Mouse (Mus musculus) embryonic facial prominence, embryonic 10.5 days (tissue): ENCODE data around the gene Man2a1. TPM values are rescaled to one million over a fixed set of nuclear protein-coding genes. Genes with fewer than 3 reads are reported as not detected.

Source experiments
- DNase-seq: peaks from one replicate; pipeline ENCODE4 v3.0.0-alpha.2; 2017; ENCODE audit warnings: low spot score
- H3K27ac ChIP-seq: fragments of 300-500 bp; sonication (generic); replicated peaks from 2 replicates; pipeline ENCODE4 v1.5.1; 2016; ENCODE audit warnings: mild to moderate bottlenecking
- H3K27me3 ChIP-seq: fragments of 300-500 bp; sonication (generic); replicated peaks from 2 replicates; pipeline ENCODE4 v1.6.1; 2016; ENCODE audit warnings: low read depth, mild to moderate bottlenecking; ENCODE audit not compliant: poor library complexity, severe bottlenecking
- H3K36me3 ChIP-seq: fragments of 300-500 bp; sonication (generic); replicated peaks from 2 replicates; pipeline ENCODE4 v1.6.1; 2016; ENCODE audit warnings: mild to moderate bottlenecking, moderate library complexity
- H3K4me1 ChIP-seq: fragments of 300-500 bp; sonication (generic); 2 replicates; pipeline ENCODE4 v1.6.1; 2016
- H3K4me3 ChIP-seq: fragments of 300-500 bp; sonication (generic); 2 replicates; pipeline ENCODE4 v1.5.1; 2016; ENCODE audit warnings: mild to moderate bottlenecking, moderate library complexity
- H3K9me3 ChIP-seq: fragments of 300-500 bp; sonication (generic); 2 replicates; pipeline ENCODE4 v1.6.1; 2016; ENCODE audit warnings: mild to moderate bottlenecking
- WGBS: fragments of 180-500 bp; shearing (Covaris S2); methylation state at CpG from one replicate; pipeline ENCODE4 v1.1.7; 2016; 5-methylcytosine and 5-hydroxymethylcytosine counted together
- polyA plus RNA-seq: library from polyadenylated mRNA; unstranded; fragments of >200 nt; fragmentation: Nextera tagmentation; extraction: Ambion mirVana; gene quantifications from 2 replicates; pipeline ENCODE4 v1.2.1, GENCODE M21; 2016

Gene Man2a1
- polyA plus RNA-seq, 1 experiment from 2014 or later = 6.4 TPM

- 82% methylated on average over 8 of the region's 8 CpGs for WGBS
- Histone ChIP-seq H3K9me3 (no peaks in the 10 kb centered on the region), H3K27ac (no peak overlapping the region), H3K4me1 (peaks cover 18% of the 10 kb centered on the region), H3K36me3 (peaks cover 10% of the 10 kb centered on the region; the same call in 1 of the 2 replicates), H3K4me3 (no peak overlapping the region), H3K27me3 (no peaks in the 10 kb centered on the region)
- DNase-seq = no peak
Measured at GRCm38 (mm10) chr17:64644888-64645605, 44.5 kb downstream of the Man2a1 start.

- H3K4me3 ChIP-seq = no peak overlapping the region
- H3K4me1 ChIP-seq = peaks cover 18% of the 10 kb centered on the region
- H3K9me3 ChIP-seq = peaks cover 1% of the 10 kb centered on the region
- no peak for DNase-seq
- H3K36me3 ChIP-seq = peaks cover 23% of the 10 kb centered on the region
- no peak overlapping the region for H3K27ac ChIP-seq
- no peaks in the 10 kb centered on the region for H3K27me3 ChIP-seq
- 89% methylated on average over 9 of the region's 9 CpGs for WGBS
Measured at GRCm38 (mm10) chr17:64647396-64647795, 46.9 kb downstream of the Man2a1 start.

GRCm38 (mm10) chr17:64650702-64651101 lies 50.2 kb downstream of the Man2a1 start:
- WGBS = 95% methylated on average over 9 of the region's 9 CpGs

GRCm38 (mm10) chr17:64653621-64654020 lies 53.1 kb downstream of the Man2a1 start:
- no peak overlapping the region for H3K27ac ChIP-seq
- no peak overlapping the region for H3K4me3 ChIP-seq
- 93% methylated on average over 2 of the region's 2 CpGs for WGBS
- H3K36me3 ChIP-seq = peaks cover 56% of the 10 kb centered on the region
- DNase-seq = no peak
- H3K4me1 ChIP-seq = no peaks in the 10 kb centered on the region
- H3K9me3 ChIP-seq = peaks cover 8% of the 10 kb centered on the region
- H3K27me3 ChIP-seq = no peaks in the 10 kb centered on the region

More at GRCm38 (mm10) chr17:64650702-64651101, 50.2 kb downstream of the Man2a1 start:
- Histone ChIP-seq H3K36me3 (peaks cover 46% of the 10 kb centered on the region), H3K9me3 (peaks cover 8% of the 10 kb centered on the region), H3K27me3 (no peaks in the 10 kb centered on the region), H3K4me1 (no peaks in the 10 kb centered on the region), H3K27ac (no peak overlapping the region), H3K4me3 (no peak overlapping the region)
- DNase-seq = no peak

GRCm38 (mm10) chr17:64659682-64660081 lies 59.1 kb downstream of the Man2a1 start:
- Histone ChIP-seq H3K36me3 (peaks cover 33% of the 10 kb centered on the region), H3K9me3 (no peaks in the 10 kb centered on the region), H3K27me3 (no peaks in the 10 kb centered on the region), H3K27ac (no peak overlapping the region), H3K4me3 (no peak overlapping the region), H3K4me1 (no peaks in the 10 kb centered on the region)
- WGBS = 94% methylated on average over 4 of the region's 4 CpGs
- no peak for DNase-seq

- Histone ChIP-seq H3K27me3 (no peaks in the 10 kb centered on the region), H3K36me3 (peaks cover 45% of the 10 kb centered on the region), H3K4me3 (no peak overlapping the region), H3K9me3 (no peaks in the 10 kb centered on the region), H3K4me1 (no peaks in the 10 kb centered on the region), H3K27ac (no peak overlapping the region)
- WGBS = 93% methylated on average over 4 of the region's 4 CpGs
- no peak for DNase-seq
Measured at GRCm38 (mm10) chr17:64666518-64666917, 66.0 kb downstream of the Man2a1 start.

GRCm38 (mm10) chr17:64668504-64668903 lies 68.0 kb downstream of the Man2a1 start:
- H3K27ac ChIP-seq = no peak overlapping the region
- H3K27me3 ChIP-seq = no peaks in the 10 kb centered on the region
- WGBS = 69% methylated on average over 5 of the region's 5 CpGs
- H3K9me3 ChIP-seq = no peaks in the 10 kb centered on the region
- peaks cover 57% of the 10 kb centered on the region for H3K36me3 ChIP-seq
- no peaks in the 10 kb centered on the region for H3K4me1 ChIP-seq
- no peak overlapping the region for H3K4me3 ChIP-seq
- DNase-seq = no peak

GRCm38 (mm10) chr17:64674401-64674800 lies 73.9 kb downstream of the Man2a1 start:
- H3K27ac ChIP-seq = no peak overlapping the region
- H3K4me3 ChIP-seq = no peak overlapping the region
- DNase-seq = no peak
- no peaks in the 10 kb centered on the region for H3K27me3 ChIP-seq
- peaks cover 70% of the 10 kb centered on the region for H3K36me3 ChIP-seq
- no peaks in the 10 kb centered on the region for H3K9me3 ChIP-seq
- H3K4me1 ChIP-seq = no peaks in the 10 kb centered on the region
- WGBS = 98% methylated on average over 1 of the region's 1 CpGs

- no peak overlapping the region for H3K4me3 ChIP-seq
- no peaks in the 10 kb centered on the region for H3K27me3 ChIP-seq
- 97% methylated on average over 6 of the region's 6 CpGs for WGBS
- H3K9me3 ChIP-seq = no peaks in the 10 kb centered on the region
- DNase-seq = no peak
- peaks cover 65% of the 10 kb centered on the region for H3K36me3 ChIP-seq
- H3K27ac ChIP-seq = no peak overlapping the region
- no peaks in the 10 kb centered on the region for H3K4me1 ChIP-seq
Measured at GRCm38 (mm10) chr17:64674980-64675379, 74.4 kb downstream of the Man2a1 start.

- Histone ChIP-seq H3K27ac (no peak overlapping the region), H3K9me3 (no peaks in the 10 kb centered on the region), H3K4me1 (no peaks in the 10 kb centered on the region), H3K4me3 (no peak overlapping the region), H3K27me3 (no peaks in the 10 kb centered on the region), H3K36me3 (peaks cover 45% of the 10 kb centered on the region)
- DNase-seq = no peak
- WGBS = 85% methylated on average over 10 of the region's 10 CpGs
Measured at GRCm38 (mm10) chr17:64676735-64677469, 76.4 kb downstream of the Man2a1 start.

GRCm38 (mm10) chr17:64681461-64681860 lies 80.9 kb downstream of the Man2a1 start:
- Histone ChIP-seq H3K4me3 (no peak overlapping the region), H3K36me3 (peaks cover 27% of the 10 kb centered on the region), H3K4me1 (no peaks in the 10 kb centered on the region), H3K27me3 (no peaks in the 10 kb centered on the region), H3K9me3 (no peaks in the 10 kb centered on the region), H3K27ac (no peak overlapping the region)
- WGBS = 84% methylated on average over 3 of the region's 3 CpGs
- no peak for DNase-seq

- Histone ChIP-seq H3K4me3 (no peak overlapping the region), H3K4me1 (no peaks in the 10 kb centered on the region), H3K36me3 (peaks cover 22% of the 10 kb centered on the region), H3K27ac (no peak overlapping the region), H3K27me3 (no peaks in the 10 kb centered on the region), H3K9me3 (no peaks in the 10 kb centered on the region)
- DNase-seq = no peak
- 84% methylated on average over 2 of the region's 2 CpGs for WGBS
Measured at GRCm38 (mm10) chr17:64681927-64682326, 81.4 kb downstream of the Man2a1 start.

- H3K27me3 ChIP-seq = no peaks in the 10 kb centered on the region
- H3K9me3 ChIP-seq = no peaks in the 10 kb centered on the region
- WGBS = 91% methylated on average over 4 of the region's 4 CpGs
- DNase-seq = no peak
- H3K36me3 ChIP-seq = peaks cover 32% of the 10 kb centered on the region
- no peaks in the 10 kb centered on the region for H3K4me1 ChIP-seq
- H3K4me3 ChIP-seq = no peak overlapping the region
- no peak overlapping the region for H3K27ac ChIP-seq
Measured at GRCm38 (mm10) chr17:64684088-64684487, 83.6 kb downstream of the Man2a1 start.
